Mouse (Mus musculus): Measurements from ENCODE around the gene Tnfrsf26.
A peak's percentile ranks its signal among the peaks of the same experiment; 100 is the strongest.

Gene Tnfrsf26

DNA sequence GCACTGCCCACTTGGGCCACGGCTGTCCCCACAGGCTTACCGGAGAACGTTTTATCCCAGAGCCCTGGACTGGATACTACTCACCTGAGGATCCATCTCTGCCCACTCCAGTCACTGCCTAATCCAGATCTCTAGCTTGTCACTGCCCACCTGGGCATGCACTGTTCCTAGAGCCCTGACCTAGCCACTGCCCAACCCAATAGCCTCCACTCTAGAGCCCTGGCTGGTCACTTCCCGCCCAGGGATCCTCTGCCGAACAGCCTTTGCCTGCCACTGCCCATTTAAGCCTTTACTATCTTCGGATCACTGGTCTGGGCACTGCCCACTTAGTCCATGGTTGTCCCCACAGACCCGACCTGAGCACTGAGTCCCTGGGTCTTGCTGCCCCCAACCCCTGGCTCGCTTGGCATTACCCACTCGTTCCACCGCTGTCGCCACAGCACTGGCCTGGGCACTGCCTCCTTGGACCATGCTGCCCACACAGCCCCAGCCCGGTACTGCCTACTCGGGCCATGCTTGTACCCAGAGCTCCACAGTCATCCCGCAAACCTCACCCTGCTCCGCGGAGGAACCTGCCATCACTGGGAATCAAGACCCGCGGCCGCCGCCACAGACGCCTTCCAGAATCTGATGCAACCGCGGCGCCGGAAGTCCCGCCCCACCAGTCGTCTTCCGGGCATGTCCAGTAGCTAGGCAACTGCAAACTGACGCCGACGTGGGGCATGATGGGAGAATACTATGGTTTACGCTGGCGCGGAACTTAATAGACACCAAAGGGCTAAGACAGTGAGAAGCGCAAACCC lies 28.9 kb downstream of the Tnfrsf26 start, which contains the start of gene Cars:
Cars (minus strand) TSS at position 663 of the 803 bp plus-strand sequence.
- DNase-seq (ENCODE audit: low spot score), result peak; percentile 92

DNA sequence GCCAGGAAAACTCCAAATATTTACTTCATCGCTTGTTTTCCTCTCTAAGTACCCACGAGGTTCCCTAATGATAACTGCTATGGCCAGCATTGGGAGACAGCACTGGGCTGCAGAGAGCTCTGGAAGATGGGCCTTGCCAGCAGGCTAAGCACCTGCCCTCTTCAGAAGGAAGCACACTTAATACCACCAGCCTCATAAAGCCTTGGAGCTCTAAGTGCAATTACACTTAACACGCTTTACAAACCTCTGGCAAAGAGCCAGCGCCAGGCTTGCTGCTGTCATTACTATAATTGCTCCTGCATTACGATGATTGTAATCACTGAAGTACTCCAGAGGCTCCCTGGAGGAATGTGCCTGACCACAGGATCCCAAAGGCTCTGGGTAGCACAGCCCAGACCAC lies 33.7 kb downstream of the Tnfrsf26 start:
- DNase-seq (ENCODE audit: low spot score), result no peak

DNA sequence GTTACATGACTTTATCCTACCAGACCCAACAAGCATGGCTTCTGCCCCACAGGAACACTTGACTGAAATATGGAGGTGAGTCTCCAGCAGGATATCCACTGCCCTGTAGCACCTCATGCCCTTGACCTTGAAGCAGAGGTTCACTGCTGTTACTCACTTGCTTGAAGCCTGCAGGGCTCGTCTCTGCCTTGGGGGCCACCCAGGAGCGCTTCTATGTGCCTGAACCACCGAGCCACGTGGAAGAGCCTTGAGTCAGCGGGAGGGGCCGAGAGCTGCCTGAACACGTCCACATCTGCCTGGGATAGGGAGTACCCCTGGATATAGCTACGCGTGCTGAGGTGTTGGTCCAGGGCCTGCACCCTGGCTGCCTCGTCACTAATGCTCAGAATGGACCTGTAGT lies 36.3 kb downstream of the Tnfrsf26 start:
- DNase-seq (ENCODE audit: low spot score), result no peak

DNA sequence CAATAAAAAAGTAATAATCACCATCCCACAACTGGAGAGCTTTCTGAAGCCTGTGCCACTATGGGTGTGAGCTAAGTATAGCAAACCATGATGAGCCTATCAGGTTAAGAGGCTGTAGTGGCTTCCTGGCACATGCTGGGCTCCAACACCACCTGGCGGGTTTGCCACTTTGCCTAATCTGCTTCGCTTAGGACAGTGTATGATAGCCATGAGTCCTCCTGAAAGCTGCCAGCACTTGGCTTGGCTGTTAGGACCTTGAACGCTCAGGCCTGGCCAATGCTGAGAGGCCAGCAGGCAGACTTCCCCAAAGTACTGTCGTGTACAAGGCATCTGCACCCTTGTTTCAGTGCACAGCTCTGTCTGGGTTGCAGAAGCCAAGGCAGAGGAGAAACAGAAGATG lies 40.5 kb downstream of the Tnfrsf26 start:
- DNase-seq (ENCODE audit: low spot score), result no peak

DNA sequence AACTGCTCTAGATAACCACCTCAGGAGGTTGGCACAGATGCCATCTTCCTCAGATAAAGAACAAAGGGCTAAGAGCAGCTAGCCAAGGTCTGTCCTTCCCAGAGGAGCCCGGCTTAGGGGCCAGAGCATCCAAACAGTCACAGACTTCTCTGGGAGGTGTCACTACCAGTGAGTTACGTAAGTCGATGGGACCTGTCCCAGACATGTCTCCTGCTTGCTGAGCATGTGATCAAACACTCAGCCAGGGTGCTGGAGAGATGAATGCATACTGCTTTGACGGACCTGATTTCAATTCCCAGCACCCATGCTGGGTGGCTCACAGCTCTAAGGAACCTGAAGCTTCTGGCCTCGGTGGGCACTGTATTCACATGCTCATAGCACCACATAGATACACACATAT lies 40.9 kb downstream of the Tnfrsf26 start:
- DNase-seq (ENCODE audit: low spot score), result no peak

DNA sequence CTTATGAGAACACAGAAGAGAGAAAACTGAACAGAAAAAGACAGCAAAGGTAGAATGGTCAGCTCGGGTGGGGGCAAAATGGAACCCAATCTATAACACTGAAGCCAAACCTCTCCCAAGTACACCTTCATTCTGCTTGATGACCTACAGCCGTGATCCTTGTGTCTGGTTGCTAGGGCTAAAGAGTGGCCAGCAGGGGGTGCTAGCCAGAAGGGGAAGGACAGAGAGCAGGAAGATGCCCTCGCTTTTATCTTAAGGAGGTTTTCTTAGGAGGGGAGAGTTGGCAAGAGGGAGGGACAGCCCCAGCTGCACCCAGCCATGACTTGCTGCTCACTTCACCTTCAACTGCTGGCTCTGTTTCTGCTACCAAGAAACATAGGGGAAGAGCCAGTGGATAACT lies 44.6 kb downstream of the Tnfrsf26 start:
- DNase-seq (ENCODE audit: low spot score), result peak; percentile 54

DNA sequence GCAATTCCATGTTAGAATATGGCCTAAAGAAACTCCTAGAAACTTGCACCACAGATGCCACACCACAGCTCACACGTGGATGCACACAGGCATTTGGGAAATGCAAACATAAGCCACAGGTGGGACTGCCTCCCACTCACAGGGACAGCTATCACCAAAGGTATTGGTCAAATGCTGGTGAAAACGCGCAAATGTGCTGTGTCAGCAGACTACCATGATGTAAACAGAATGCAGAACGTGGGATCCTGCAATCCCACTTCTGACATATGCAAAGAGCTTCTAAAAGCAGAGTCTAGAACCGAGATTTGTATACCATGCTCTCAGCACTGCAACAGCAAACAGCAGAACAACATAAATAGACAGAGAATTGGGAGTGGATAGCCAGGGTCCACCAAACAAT lies 45.5 kb downstream of the Tnfrsf26 start:
- no peak for DNase-seq (ENCODE audit: low spot score)

DNA sequence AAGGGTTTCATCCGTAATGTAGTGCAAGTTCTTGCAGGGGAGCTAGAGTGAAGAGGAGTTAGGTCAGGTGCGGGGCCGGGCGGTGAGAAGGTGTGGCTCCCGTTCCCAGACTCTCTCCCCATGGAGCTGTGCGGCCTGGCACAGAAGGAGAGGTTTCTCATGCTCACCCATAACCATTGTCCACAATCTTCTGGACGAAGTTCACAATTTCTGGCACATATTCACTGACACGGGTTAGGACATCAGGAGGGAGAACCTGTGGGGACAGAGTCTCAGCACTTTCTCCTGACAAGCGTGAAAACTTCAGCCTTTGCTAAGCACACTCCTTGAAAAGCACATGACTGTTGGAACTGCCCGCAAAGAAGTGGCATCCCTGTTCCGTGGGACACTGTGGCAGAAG lies 52.8 kb downstream of the Tnfrsf26 start:
- DNase-seq (ENCODE audit: low spot score), result no peak

DNA sequence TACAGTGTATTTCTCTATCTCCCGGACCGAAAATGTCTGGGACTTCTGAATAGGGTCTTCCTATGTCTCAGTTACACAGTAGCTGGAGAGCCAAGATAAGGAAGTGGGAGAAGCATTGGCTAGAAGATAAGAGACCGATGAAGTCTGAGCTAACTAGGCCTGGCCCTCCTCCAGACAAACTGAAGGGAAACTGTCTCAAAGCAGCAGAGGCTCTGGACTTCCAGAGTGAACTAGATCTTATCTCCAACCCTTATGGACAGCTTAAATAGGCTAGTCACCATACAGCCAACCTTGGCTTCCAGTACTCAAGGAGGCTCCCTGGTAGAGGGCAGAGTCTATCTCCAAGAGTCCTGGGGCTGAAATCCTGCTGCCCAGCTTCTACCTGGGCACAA lies 62.9 kb downstream of the Tnfrsf26 start:
- DNase-seq (ENCODE audit: low spot score), result no peak

DNA sequence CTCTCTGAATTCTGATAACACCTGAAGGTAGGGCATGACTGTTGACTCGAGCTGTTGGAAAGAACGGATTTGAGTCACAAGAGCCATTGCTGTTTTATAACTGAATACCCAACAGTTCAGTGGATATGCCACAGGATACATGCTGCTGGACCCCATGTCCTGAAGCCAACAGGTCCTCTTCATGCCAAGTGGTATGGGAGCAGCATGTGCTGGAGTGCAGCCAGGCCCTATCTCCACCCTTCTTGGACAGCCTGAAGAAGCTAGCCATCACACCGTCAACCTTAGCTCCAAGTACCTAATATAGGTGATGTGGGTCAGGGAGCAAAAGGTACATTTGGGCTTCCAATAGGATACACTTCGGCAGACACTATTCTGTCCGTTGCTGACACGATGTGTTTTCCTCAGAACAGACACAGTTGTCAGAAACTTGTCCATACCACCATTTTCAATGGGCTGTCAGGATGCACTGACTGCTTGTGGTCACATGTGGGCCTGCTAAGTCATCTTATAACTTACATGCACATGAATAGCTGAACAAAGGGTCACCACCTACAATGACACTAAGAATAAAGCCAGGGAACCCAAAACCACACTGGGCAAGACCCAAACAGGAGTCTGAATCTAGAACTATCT lies 63.4 kb downstream of the Tnfrsf26 start:
- no peak for DNase-seq (ENCODE audit: low spot score)

DNA sequence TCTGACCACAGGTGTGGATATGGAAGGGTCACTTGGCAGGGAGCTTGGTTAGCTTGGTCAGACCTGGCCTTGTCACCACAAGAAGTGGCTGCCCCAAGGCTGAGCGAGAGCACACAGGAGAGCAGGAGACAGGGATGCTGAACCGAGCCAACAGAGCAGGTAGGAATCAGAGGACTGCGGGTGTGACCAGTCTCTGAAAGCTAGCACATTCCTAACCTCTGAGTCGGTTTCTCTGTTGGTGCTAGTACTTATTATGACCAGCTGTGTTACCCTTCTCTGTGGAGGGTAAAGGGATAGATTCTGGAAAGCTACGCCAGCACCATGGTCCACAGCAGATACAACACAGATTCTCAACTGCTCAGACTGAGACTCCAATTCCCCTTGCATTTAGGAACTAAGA lies 64.7 kb downstream of the Tnfrsf26 start:
- DNase-seq (ENCODE audit: low spot score), result no peak

Measured in ovary, adult 18-20 months (tissue).